Mouse (Mus musculus) frontal cortex, postnatal 36 days (tissue): Measurements from ENCODE around the gene Kctd20.

Experiments used
- DNase-seq, 2 experiments: peaks; one replicate each; pipeline ENCODE4 v3.0.0; 2022; ENCODE audit warnings: low spot score in 2 of 2

The Kctd20 gene

GRCm38 (mm10) chr17:28932274-28932673 is 19.5 kb upstream of the Kctd20 start:
- no peak for DNase-seq

DNA sequence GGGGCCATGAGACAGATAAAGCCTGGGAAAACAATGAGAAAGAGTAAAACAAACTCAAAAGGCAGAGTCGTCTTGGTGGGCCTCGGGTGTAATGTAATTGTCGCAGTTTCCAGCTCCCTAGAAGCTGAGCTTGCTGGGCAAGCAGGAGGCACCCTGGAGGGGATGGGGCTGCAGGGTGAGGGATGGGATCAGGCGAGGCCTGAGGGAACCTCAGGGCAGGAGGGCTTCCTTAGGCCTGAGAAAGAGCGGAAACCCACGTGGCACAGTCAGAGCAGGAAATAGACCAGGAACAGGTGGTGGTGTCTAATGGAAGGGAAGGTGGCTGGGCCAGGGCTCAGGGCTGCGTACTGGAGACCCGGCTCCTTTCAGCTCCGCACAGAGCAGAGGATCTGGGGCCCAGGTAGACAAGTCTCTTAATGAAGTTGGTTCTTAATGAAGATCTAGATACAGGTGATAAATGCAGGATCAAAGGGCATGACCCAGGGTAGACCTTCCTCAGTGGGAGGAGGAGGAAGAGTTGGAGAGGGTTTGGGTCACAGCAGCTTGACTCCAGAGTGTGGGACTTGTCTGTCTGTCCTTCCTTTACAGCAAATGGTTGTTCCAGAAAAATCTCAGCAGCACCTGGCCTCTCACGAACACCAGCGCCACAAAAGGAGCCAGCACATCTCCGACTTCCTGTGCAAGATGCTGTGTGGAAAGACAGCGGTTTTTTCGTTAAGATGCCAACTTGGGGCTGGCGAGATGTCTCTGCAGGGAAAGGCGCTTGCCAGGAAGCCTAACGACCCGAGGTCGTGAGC is 17.4 kb upstream of the Kctd20 start:
- no peak for DNase-seq

- DNase-seq: no peak
Measured at GRCm38 (mm10) chr17:28936133-28936532, 15.6 kb upstream of the Kctd20 start.

DNA sequence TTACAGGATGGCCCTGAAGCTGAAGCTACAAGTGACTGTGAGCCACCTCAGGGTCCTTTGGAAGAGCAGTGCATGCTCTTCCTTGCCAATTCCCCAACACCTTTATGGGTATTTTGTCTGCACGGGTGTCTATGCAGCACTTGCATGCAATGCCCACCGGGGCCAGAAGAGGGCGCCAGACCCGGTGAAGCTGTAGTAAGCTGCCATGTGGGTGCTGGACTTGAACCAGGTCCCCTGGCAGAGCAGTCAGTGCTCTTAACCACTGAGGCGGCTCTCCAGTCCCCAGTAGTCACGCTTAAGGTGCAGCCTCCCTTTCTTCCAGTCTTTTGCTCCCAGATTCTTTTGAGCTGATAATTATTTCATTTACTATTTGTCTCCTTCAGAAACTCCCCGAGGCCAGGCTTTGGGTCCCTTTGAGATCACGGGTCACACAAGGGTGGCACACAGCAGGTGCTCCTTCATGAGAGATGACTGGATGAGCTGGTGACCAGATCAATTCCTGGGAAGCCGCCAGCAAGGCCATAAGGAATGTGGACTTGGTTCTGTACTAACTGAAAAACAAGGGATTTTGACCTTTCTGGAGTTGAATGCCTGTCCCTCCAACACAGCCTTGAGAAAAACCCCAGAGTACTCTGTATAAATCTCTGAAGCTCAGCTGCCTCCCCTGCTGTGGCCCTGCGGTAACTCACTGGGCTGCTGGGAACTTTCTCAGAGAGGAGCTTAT is 15.0 kb upstream of the Kctd20 start:
- DNase-seq: no peak

- no peak for DNase-seq
Measured at GRCm38 (mm10) chr17:28940776-28941555, 10.8 kb upstream of the Kctd20 start.

- DNase-seq: no peak
Measured at GRCm38 (mm10) chr17:28942101-28942500, 9.6 kb upstream of the Kctd20 start.

DNA sequence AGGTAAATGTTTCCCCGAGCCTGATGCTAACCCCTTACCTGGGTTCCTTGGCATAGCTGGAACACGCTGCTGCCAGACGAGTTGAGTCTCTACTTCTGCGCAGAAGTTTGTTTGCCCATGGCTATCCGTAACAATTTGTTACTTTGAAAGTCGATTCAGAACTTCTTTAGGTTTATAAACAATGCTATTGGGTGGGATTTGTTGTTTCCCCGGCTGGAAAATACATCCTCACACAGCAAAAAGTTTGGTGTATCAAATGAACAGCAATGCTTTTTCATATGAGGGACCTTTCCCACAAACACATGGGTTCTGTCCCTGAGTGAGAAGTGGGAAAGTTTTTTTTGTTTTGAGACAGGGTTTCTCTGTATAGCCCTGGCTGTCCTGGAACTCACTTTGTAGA is 8.0 kb upstream of the Kctd20 start, which contains the start of gene Pxt1:
Gene Pxt1 (minus strand): TSS at position 101 of the 400 bp plus-strand sequence.
- DNase-seq: no peak

GRCm38 (mm10) chr17:28944481-28944880 is 7.3 kb upstream of the Kctd20 start:
- no peak for DNase-seq

- no peak for DNase-seq
Measured at GRCm38 (mm10) chr17:28947011-28947939, 4.5 kb upstream of the Kctd20 start.

DNA sequence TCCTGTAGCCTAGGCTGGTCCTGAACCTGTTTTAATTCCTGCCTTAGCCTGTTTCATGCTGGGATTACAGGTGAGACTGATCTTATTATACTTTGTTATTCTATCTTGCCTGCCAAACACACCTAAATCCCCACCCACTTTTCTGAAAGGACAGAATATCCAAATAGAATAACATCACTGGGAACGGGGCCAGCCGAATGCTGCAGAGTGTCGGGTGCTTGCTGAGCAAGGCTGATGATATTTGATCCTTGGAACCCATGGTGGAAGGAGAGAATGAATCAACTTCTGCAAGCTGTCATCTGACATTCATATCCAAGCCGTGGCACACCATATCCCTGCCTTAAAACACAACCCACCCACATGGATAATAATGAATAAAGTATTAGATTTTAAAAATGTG is 3.1 kb upstream of the Kctd20 start:
- DNase-seq: no peak

- DNase-seq: no peak
Measured at GRCm38 (mm10) chr17:28950751-28951150, 999 bp upstream of the Kctd20 start.

- no peak for DNase-seq
Measured at GRCm38 (mm10) chr17:28953251-28953650, 1.5 kb downstream of the Kctd20 start.

DNA sequence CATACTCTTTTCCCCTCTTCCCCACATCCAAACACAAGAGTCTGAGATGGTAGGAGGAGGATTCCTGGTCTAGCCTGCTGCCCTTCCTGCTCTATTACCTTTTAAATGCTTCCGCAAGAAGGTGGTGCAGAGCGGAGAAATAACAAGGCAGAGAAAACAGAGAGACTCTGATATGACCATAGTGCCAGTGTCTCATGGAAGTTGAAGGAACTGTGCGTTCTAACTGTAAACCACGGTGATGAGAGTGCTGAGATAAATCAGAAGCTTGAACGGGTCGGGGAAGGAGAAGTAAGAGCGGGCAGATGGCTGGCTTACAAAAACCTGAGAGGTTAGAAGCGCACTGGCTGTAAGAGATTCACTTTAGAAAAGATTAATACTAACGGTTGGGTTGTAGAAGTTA is 2.7 kb downstream of the Kctd20 start:
- DNase-seq: no peak

GRCm38 (mm10) chr17:28960597-28960996 is 8.8 kb downstream of the Kctd20 start:
- no peak for DNase-seq

DNA sequence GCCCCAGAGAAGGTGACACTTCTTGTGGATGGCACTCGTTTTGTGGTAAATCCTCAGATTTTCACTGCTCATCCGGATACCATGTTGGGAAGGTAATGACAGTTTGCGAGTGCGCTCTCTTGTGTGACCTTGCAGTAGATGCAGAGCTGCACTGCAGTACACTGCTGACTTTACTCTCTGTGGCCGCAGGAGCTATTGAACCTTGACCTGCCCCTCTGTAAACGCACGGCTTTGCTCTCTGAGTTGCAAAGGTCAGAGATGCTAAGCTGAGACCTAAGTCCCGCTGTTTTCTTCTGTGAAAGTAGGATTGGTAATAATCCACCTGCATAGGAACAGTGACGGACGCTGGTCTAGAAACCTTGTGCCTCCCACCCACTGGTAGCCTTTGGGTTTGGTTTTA is 9.8 kb downstream of the Kctd20 start:
- no peak for DNase-seq

DNA sequence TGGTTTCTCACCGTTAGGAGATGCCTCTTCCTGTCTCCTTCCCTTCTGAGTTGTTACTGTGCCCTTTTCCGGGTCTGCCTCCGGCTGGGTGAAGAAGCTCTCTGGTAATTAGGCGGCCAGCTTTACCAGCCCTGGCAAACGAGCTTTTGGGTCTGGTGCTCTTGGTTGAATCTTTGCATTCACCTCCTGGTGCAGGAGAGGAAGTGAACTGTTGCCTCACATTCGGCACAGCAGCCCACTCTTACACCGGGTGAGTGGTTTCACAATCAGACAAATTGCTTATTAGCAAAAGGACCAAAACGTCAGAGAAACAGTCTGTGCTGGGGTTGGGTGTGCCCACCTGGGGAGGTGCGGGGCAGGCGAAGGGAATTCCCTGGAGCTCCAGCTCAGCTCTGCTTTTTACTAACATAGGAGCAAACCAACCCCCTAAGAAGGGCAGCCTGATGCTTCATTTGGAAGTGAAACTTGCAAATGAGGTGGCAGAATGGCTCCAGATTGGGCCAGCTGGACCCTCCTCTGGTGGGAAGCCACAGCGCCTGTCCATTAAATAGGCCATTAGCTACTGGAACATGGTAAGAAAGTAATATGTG is 15.4 kb downstream of the Kctd20 start:
- no peak for DNase-seq

- DNase-seq: no peak
Measured at GRCm38 (mm10) chr17:28970122-28970521, 18.4 kb downstream of the Kctd20 start.

- no peak for DNase-seq
Measured at GRCm38 (mm10) chr17:28979091-28979490, 27.3 kb downstream of the Kctd20 start.

DNA sequence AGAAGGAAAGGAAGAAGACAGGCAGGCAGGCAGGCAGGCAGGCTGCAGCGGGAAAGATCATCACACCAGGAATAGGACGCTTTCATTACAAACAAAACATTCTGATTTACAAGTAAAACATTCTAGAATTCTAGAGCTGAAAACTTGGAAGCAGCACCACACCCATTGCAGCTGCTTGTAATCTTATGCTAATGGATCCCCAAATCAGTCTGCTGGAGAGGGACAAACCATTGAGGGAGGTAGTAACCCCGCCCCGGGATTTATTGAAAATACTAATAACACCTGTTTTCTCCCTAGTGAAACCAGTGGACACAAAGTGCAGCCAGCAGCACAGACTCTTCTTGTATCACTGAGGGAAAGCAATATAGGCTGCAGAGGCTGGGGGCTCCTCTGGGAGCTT is 29.3 kb downstream of the Kctd20 start:
- no peak for DNase-seq

DNA sequence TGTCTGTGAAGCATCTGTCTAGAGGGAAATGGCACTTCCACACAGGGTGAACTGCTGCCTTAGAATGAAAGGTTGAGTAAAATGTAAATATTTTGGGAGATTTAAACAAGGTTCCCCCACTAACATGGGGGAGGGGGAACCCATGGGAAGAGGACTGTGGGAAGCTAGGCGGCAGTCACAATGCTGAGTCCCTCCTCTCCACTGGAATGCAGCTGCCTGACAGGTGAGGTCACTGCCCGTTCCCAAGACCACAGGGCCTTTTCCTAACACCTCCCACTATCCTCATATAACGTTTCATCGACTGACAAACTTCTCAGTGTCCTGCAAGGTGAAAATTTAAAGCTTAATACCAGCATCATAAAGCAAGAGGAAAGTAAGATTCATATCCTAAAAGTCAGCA is 30.8 kb downstream of the Kctd20 start:
- no peak for DNase-seq
